Comparison of ENCODE assay signal across 26 mouse cellular contexts in the genomic region with DNA sequence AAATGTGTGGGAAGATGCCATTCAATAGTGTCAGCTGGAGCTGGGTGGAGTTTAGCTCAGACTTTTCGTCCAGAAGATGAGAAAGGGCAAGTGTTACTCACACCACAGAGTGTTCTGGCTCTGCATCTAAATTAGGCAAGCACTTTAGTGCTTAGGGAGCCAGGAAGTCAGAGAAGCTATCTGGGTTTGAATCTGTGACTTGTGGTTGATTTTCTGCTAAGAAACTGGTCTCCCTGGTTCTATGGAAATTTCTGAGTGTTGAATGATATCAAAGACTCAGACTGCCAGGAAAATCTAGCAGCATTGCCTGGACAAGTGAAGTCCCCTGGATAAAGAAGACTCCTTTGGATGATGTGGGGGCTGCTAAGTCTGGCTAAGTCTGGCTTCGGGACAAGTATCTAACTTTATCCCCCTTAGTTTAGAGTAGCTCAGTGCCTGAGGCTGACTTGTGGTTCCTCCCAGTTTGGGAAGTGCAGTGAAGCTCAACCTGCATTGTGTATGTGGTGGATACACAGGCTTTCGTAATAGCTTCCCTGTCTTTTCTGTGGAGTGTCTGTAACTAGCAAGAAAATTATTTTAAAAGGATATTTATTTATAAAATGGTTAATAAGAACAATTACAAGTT. TPM values are rescaled to one million over a fixed set of nuclear protein-coding genes. Genes with fewer than 3 reads are reported as not detected.
DNase-seq lines count a peak whose midpoint lies in the region; ATAC-seq and TF ChIP-seq lines count a peak whose summit lies in the region.
"Had no signal": no experiment of that assay in that cellular context is flagged by ENCODE, and none has a peak within 500 bp of the region (broad histone marks: within the 10 kb centered on the region; RNA-seq: fewer than 3 reads in every experiment).

No protein-coding gene starts in this region.

- no peaks in the 10 kb centered on the region for H3K79me2 ChIP-seq in C2C12 (ENCODE audit: control insufficient read depth, insufficient read depth)

- no peaks in the 10 kb centered on the region for H3K27me3 ChIP-seq in C2C12 (ENCODE audit: control insufficient read depth, insufficient read depth, insufficient read length)
- H3K27me3 ChIP-seq: heart, embryonic 15.5 days; kidney, embryonic 15.5 days; liver, embryonic 13.5 days; midbrain, embryonic 13.5 days had no signal

- peak; percentile 48 to 59; a peak in 3 of 4 replicates for ATAC-seq in hematopoietic stem cell, adult 5-6 weeks (replicated peaks in 1 of 2; ENCODE audit: insufficient read depth in 1 of 2, low FRiP score in 2 of 2, low TSS enrichment in 1 of 2, low read depth in 1 of 2, poor library complexity in 2 of 2, severe bottlenecking in 2 of 2)
- ATAC-seq: forebrain, postnatal 0 days; midbrain, embryonic 13.5 days had no signal

- peak; percentile 53 for DNase-seq in 3134 (ENCODE audit: extremely low read depth, insufficient read length, low spot score)
- peak; percentile 34 for DNase-seq in adipocyte (ENCODE audit: low spot score)
- no peak for DNase-seq in lung, postnatal 10 days
- DNase-seq in MN1 (ENCODE audit: low spot score), result no peak
- DNase-seq in kidney, postnatal 10 days, result no peak
- DNase-seq: cerebellum, postnatal 10 days; embryo, embryonic 11 days; forebrain, postnatal 0 days; liver, embryonic 13.5 days; thymus, postnatal 25 days had no signal

- H3K79me3 ChIP-seq in C2C12 (ENCODE audit: low read depth), result no peaks in the 10 kb centered on the region

- TF ChIP-seq CTCF in C2C12 (IDR thresholded peaks at IDR 0.05; ENCODE audit: control insufficient read depth, insufficient read depth, insufficient read length), result no peak

- H3K4me3 ChIP-seq in C2C12 (ENCODE audit: insufficient read depth, poor library complexity, severe bottlenecking), result no peak overlapping the region
- H3K4me3 ChIP-seq: heart, embryonic 15.5 days; kidney, embryonic 15.5 days; liver, embryonic 13.5 days; midbrain, embryonic 13.5 days had no signal

- no peak overlapping the region for H3ac ChIP-seq in C2C12 (ENCODE audit: control insufficient read depth, insufficient read length, low read depth)

- no peaks in the 10 kb centered on the region for H3K36me3 ChIP-seq in C2C12 (ENCODE audit: control insufficient read depth, insufficient read depth)
- H3K36me3 ChIP-seq: heart, embryonic 15.5 days; kidney, embryonic 15.5 days; liver, embryonic 13.5 days; midbrain, embryonic 13.5 days had no signal

TF ChIP-seq in C2C12, 6 proteins besides CTCF, POLR2A, EP300 and RAD21:
- TF ChIP-seq USF1 (IDR thresholded peaks at IDR 0.05; ENCODE audit: low read depth) (no peak), CEBPB (IDR thresholded peaks at IDR 0.05; ENCODE audit: low read depth) (peak; percentile 56), MAX (IDR thresholded peaks at IDR 0.05) (no peak), FOSL1 (IDR thresholded peaks at IDR 0.05; ENCODE audit: insufficient read depth, low read length, poor library complexity, severe bottlenecking) (no peak), MYOD1 (IDR thresholded peaks at IDR 0.05; ENCODE audit: control insufficient read depth, insufficient read length, low read depth) (peak; percentile 40)

RNA-seq across cellular contexts. Expression of a gene that starts 19.5 kb away (rescaled TPM):
- polyA plus RNA-seq in C2C12 (2012; fragmentation: generic; extraction: Trizol), result not detected
- total RNA-seq in hematopoietic stem cell, adult 5-6 weeks (2017), result not detected in 2 replicates
- total RNA-seq: adrenal gland, adult 18-20 months; forebrain, postnatal 0 days; gastrocnemius, adult 18-20 months; granulocyte monocyte progenitor cell, adult 5-6 weeks; left cerebral cortex, adult 18-20 months; megakaryocyte progenitor cell, adult 5-6 weeks had no signal
- polyA plus RNA-seq: forebrain, postnatal 0 days; hindbrain, embryonic 11.5 days; intestine, embryonic 14.5 days; kidney, embryonic 15.5 days; limb, embryonic 11.5 days; liver, embryonic 13.5 days; midbrain, embryonic 13.5 days; neural tube, embryonic 11.5 days had no signal

RNA-seq across cellular contexts. Expression of a gene that starts 45.6 kb away (rescaled TPM):
- polyA plus RNA-seq in C2C12 (2012; fragmentation: generic; extraction: Trizol), result not detected
- 2.7 and 6.7 TPM in 2 replicates for total RNA-seq in hematopoietic stem cell, adult 5-6 weeks (2017)
- total RNA-seq: adrenal gland, adult 18-20 months; forebrain, postnatal 0 days; gastrocnemius, adult 18-20 months had no signal
- polyA plus RNA-seq: forebrain, postnatal 0 days; hindbrain, embryonic 11.5 days; limb, embryonic 11.5 days; midbrain, embryonic 13.5 days had no signal

RNA-seq across cellular contexts. Expression of a gene that starts 53.1 kb away (rescaled TPM):
- polyA plus RNA-seq in C2C12 (2012; fragmentation: generic; extraction: Trizol), result 0.06 TPM
- total RNA-seq in hematopoietic stem cell, adult 5-6 weeks (2017), result not detected in 2 replicates
- total RNA-seq: adrenal gland, adult 18-20 months; forebrain, postnatal 0 days; gastrocnemius, adult 18-20 months; granulocyte monocyte progenitor cell, adult 5-6 weeks; layer of hippocampus, adult 8-10 months; left cerebral cortex, adult 18-20 months; megakaryocyte progenitor cell, adult 5-6 weeks had no signal
- polyA plus RNA-seq: forebrain, postnatal 0 days; heart, embryonic 15.5 days; hindbrain, embryonic 11.5 days; kidney, embryonic 15.5 days; limb, embryonic 11.5 days; liver, embryonic 13.5 days; lung, embryonic 16.5 days; midbrain, embryonic 13.5 days; neural tube, embryonic 11.5 days had no signal

Comparison
In these comparisons a context has a peak if more than half of its experiments do, and no peak if none do; other contexts are left out.
1. DNase-seq: peak in 3134 (single experiment) and adipocyte (single experiment); none in lung, postnatal 10 days (single experiment), MN1 (single experiment) and kidney, postnatal 10 days (single experiment).